Mouse (Mus musculus) kidney, embryonic 15.5 days (tissue): ENCODE data around the gene Pidd1. TPM values are rescaled to one million over a fixed set of nuclear protein-coding genes. Genes with fewer than 3 reads are reported as not detected.

Experiments
- ATAC-seq: fragments of 200-750 bp; cut with Nextera tagmentation; replicated peaks from 2 replicates; pipeline ENCODE4 v1.8.0; 2017; ENCODE audit warnings: moderate TSS enrichment; ENCODE audit not compliant: low FRiP score
- H3K27ac ChIP-seq: fragments of 300-500 bp; sonication (generic); 2 replicates; pipeline ENCODE4 v1.5.1; 2015; ENCODE audit warnings: mild to moderate bottlenecking, inconsistent platforms
- H3K27me3 ChIP-seq: fragments of 300-500 bp; sonication (generic); 2 replicates; pipeline ENCODE4 v1.6.1; 2015; ENCODE audit warnings: inconsistent platforms
- H3K36me3 ChIP-seq: fragments of 300-500 bp; sonication (generic); 2 replicates; pipeline ENCODE4 v1.6.1; 2015; ENCODE audit warnings: inconsistent platforms
- H3K4me1 ChIP-seq: fragments of 300-500 bp; sonication (generic); 2 replicates; pipeline ENCODE4 v1.6.1; 2015; ENCODE audit warnings: inconsistent platforms
- H3K4me2 ChIP-seq: fragments of 300-500 bp; sonication (generic); 2 replicates; pipeline ENCODE4 v1.6.1; 2015; ENCODE audit warnings: moderate library complexity, mild to moderate bottlenecking, inconsistent platforms
- H3K4me3 ChIP-seq: fragments of 300-500 bp; sonication (generic); replicated peaks from 2 replicates; pipeline ENCODE4 v1.5.1; 2015; ENCODE audit warnings: mild to moderate bottlenecking, inconsistent platforms
- H3K9ac ChIP-seq: fragments of 300-500 bp; sonication (generic); 2 replicates; pipeline ENCODE4 v1.6.1; 2015; ENCODE audit warnings: mild to moderate bottlenecking, inconsistent platforms
- H3K9me3 ChIP-seq: fragments of 300-500 bp; sonication (generic); replicated peaks from 2 replicates; pipeline ENCODE4 v1.6.1; 2016; ENCODE audit warnings: inconsistent platforms
- WGBS: fragments of 180-500 bp; shearing (Covaris S2); methylation state at CpG from one replicate; pipeline ENCODE4 v1.1.7; 2015; ENCODE audit warnings: mixed read lengths; 5-methylcytosine and 5-hydroxymethylcytosine counted together
- polyA plus RNA-seq: library from polyadenylated mRNA; unstranded; fragments of >200 nt; fragmentation: Nextera tagmentation; extraction: Ambion mirVana; gene quantifications from 2 replicates; pipeline ENCODE4 v1.2.1, GENCODE M21; 2015

Gene Pidd1
- polyA plus RNA-seq, 1 experiment from 2014 or later = 12.6 TPM

DNA sequence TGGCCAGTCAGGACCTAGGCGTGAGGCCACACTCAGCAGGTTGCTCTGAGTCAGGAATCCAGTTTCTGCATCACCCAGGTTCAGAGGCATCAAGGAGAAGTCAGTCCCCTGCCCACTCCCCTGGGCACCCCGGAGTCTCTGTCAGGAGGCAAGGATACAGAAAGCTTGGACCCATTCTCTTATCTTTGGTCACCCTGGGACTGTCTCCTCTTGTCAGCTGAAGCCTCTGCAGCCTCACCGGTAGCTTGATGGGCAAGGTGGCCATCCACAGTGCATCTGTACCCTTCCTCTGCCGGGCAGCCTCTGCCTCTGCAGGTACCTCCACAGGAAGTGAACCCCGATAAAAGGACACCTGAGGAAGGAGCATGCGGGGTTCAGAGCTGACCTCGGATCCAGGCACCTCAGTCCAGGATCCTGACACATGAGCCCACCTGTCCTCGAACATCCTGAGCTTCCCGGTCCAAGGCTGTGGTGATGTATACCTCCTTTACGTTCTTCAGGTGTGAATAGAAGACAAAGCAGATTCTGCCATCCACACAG is 4.6 kb downstream of the Pidd1 start:
- peaks cover 73% of the 10 kb centered on the region for H3K4me1 ChIP-seq

DNA sequence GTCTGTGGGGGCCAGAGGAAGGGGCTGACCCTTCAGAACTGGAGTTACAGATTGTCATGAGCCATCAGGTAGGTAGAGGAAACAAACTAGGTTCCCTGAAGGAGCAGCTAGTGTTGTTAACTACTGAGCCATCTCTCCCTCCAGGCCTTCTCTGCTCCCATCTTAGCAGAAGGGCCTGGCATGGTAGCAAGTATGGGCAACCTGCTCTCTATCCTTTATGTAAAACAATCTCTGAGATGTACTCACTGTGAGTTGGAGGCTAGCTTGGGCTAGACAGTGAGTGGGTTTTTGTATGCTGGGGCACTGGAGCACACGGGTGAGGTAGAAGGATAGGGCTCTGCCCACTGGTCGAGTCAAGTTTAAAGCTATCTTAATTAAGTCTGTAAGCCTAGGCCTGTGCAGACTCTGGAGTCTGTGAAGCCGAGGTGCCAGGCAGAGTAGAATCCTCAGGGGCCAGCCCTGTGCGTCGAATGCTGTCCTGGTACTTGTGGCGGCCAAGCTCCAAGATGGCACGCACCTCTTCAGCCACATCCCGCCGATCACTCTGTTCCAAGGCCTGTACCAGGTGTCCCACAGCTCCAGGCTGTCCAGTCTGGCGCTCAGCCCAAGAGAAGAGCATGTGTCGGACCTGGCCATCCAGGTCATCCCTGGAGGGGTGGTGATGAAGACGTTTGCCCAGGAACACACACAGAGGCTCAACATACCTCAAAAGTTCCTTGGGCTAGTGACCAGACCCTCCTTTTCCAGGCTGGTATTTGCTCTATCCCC is 5.4 kb downstream of the Pidd1 start:
- H3K27me3 ChIP-seq = no peaks in the 10 kb centered on the region
- WGBS = 91% methylated on average over 12 of the region's 12 CpGs
- no peak overlapping the region for H3K4me3 ChIP-seq
- ATAC-seq = no peak
- no peak overlapping the region for H3K4me2 ChIP-seq
- H3K36me3 ChIP-seq = peaks cover 46% of the 10 kb centered on the region
- peaks cover 73% of the 10 kb centered on the region for H3K4me1 ChIP-seq
- no peak overlapping the region for H3K27ac ChIP-seq
- H3K9me3 ChIP-seq = no peaks in the 10 kb centered on the region
- H3K9ac ChIP-seq = no peak overlapping the region

More for the DNA sequence above, 4.6 kb downstream of the Pidd1 start:
- ATAC-seq = no peak
- 95% methylated on average over 10 of the region's 10 CpGs for WGBS
- Histone ChIP-seq H3K9me3 (no peaks in the 10 kb centered on the region), H3K4me2 (no peak overlapping the region), H3K36me3 (peaks cover 41% of the 10 kb centered on the region), H3K4me3 (no peak overlapping the region), H3K27me3 (no peaks in the 10 kb centered on the region), H3K27ac (no peak overlapping the region), H3K9ac (no peak overlapping the region)

DNA sequence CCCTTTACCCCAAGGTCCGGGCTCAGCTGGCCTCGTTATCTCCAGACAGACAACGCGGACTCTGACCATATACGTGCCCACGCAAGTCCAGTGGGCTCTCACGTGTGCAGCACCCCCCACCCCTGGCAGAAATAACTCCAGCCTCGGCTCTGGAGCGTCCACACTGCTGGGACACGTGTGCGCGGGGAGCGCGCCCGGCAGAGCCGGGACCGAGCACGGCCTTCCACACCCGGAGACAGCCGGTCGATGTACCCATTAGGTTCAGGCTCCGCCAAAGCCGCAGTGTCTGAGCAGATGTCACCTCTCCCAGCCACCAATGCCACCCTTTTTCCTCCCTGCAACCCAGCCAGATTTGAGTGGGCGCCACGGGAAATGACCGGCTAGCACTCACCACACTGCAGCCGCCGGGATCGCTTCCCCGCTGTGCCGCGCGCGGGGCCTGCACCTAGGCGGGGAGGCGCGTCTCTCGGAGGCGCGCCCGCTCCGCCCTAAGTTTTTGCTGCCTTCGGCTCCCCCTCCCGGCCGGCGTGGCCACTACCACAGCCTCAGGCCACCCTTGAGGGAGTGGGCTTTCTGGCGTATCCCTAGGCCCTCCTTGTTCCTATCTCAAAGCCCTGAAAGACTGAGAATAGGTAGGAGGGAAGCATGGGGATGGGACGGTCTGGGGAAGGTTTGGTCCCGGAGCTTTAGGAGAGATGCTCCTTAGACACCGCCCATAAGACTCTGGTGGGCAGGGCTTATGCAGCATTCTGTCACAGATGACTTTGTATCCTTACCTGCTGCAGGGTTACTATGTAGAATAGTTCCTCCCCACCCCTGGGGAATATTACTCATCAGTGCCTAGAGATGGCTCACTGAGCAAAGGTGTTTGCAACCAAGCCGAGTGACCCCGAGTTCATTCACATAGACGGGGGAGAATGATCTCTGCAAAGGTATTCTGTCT is 6.4 kb downstream of the Pidd1 start, which contains the start of gene Slc25a22:
Slc25a22 (minus strand) TSS at position 715 of the 943 bp plus-strand sequence.
- Histone ChIP-seq H3K36me3 (peaks cover 55% of the 10 kb centered on the region), H3K4me1 (peaks cover 70% of the 10 kb centered on the region), H3K4me3 (peak within 1 kb of the TSS; percentile 75), H3K9me3 (no peaks in the 10 kb centered on the region), H3K9ac (peak within 1 kb of the TSS; percentile 71), H3K27me3 (no peaks in the 10 kb centered on the region), H3K27ac (peak within 1 kb of the TSS; percentile 64), H3K4me2 (peak within 1 kb of the TSS; percentile 95)
- peak; percentile 80 for ATAC-seq
- 5% methylated on average over 53 of the region's 53 CpGs for WGBS

DNA sequence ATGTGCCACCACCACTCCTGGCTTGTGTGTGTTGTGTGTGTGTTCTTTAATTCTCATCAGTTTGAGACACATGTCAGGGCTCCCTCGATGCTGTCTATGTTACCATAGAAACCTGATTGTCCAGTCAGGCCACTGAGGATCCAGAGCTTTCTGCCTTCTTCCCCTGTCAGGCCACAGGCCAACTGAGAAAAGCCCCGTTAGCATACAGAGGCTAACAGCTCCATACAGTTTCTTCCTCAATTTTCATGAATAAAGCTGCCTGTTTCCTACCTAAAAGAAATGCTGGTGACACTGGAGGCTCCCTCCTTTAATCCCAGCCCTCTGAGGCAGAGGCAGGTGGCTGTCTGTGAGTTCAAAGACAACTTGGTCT is 7.3 kb downstream of the Pidd1 start:
- 0 out of 2 replicates have a peak overlapping the region, but pooled peaks have one; percentile 64 for H3K27ac ChIP-seq
- ATAC-seq = no peak
- 71% methylated on average over 2 of the region's 2 CpGs for WGBS
- peak overlapping the region; percentile 75 for H3K4me3 ChIP-seq
- H3K4me1 ChIP-seq = peaks cover 61% of the 10 kb centered on the region
- H3K9ac ChIP-seq = peak overlapping the region; percentile 71
- H3K4me2 ChIP-seq = peak overlapping the region; percentile 95
- H3K27me3 ChIP-seq = no peaks in the 10 kb centered on the region
- H3K9me3 ChIP-seq = no peaks in the 10 kb centered on the region
- peaks cover 61% of the 10 kb centered on the region for H3K36me3 ChIP-seq

DNA sequence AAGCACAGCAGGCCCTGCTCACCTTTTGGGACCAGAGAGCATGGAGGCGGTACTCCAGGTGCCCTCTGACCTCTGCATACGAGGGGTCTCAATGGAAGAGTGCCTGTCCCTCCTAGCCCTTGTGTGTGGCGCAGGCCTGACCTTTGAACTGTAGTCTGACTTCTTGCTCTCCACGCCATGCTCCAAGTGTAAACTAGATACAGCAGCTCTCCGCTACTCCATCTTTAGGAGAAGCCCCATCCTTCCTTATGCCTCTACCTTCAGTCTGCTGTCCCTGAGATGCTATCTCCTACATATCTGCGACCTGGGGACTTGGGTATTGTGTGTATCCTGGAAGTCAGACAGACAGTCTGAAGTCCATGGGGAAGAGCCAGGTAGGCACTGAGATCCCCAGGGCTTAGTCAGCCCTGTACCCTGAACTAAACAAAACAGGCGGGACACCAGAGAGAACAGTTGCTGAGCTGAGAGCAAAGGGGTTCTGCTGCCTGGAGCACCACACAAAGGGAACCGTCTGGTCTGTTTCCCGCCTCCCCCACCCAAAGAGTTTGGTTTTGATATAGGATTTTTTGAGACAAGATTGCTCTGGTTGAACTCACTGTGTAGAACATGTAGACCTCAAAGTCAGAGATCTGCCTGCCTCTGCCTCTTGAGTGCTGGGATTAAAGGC is 7.8 kb downstream of the Pidd1 start:
- peaks cover 58% of the 10 kb centered on the region for H3K4me1 ChIP-seq
- H3K27me3 ChIP-seq = no peaks in the 10 kb centered on the region
- H3K36me3 ChIP-seq = peaks cover 61% of the 10 kb centered on the region
- H3K9ac ChIP-seq = no peak overlapping the region
- no peak overlapping the region for H3K4me3 ChIP-seq
- no peaks in the 10 kb centered on the region for H3K9me3 ChIP-seq
- H3K27ac ChIP-seq = no peak overlapping the region
- peak overlapping the region; percentile 95 for H3K4me2 ChIP-seq
- 80% methylated on average over 9 of the region's 9 CpGs for WGBS
- no peak for ATAC-seq

DNA sequence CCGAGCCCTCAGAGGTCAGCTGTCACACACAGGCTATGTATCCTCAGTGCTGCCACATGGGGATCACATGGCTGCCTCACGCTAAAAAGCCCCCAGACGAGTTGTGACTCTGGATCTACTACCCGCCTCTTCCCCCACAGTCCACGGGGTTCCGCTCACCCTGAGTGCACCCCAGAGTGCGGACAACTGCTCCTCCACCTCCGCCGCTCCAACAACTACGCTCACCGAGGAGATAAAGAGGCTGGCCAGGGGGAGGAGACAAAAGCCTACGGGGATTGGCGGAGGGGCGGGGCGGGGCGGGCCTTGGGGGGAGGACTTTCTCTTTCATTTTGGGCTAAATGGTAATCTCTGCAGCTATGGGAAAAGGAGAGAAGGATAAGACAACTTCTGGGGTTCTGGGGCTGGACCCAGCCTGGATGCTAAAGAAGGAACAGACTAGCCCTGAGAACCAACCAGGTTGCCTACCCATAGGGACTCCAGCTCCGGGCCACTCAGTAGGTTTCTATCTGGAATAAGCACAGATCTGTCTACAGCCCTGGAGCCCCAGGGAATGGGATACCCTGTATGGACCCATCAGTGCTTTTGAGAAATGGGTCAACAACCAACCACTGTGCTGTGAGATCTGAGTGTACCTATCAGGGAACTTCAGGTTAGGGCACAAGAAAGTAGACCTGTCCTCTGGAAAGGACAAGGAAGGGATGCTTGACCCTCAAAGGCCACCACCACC is 8.5 kb downstream of the Pidd1 start:
- WGBS = 3% methylated on average over 17 of the region's 17 CpGs
- H3K27ac ChIP-seq = peak overlapping the region; percentile 43
- no peaks in the 10 kb centered on the region for H3K27me3 ChIP-seq
- peak overlapping the region; percentile 56 for H3K9ac ChIP-seq
- peaks cover 51% of the 10 kb centered on the region for H3K4me1 ChIP-seq
- H3K4me3 ChIP-seq = peak overlapping the region; percentile 56
- ATAC-seq = peak; percentile 9; the same call in 1 of the 2 replicates
- H3K4me2 ChIP-seq = peak overlapping the region; percentile 95
- peaks cover 61% of the 10 kb centered on the region for H3K36me3 ChIP-seq
- no peaks in the 10 kb centered on the region for H3K9me3 ChIP-seq

DNA sequence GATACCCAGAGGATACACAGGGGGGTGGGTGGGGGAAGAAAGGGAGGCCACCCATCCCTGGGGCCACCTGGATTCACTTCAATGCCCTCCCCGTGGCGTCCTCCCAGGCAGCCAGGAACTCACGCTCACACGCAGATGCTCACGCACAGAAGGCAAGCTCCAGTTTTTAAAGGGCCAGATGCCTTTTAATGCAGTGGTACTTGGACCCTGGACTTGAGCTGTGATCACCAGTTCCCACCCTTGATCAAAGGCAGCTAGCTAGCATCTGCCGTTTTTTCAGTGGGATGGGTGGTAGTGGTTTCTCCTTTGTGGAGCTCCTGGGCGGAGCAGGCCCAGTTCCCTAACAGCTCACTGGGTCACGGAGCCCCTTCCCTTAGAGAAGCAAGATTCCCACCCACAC is 9.4 kb downstream of the Pidd1 start:
- Histone ChIP-seq H3K4me3 (peak overlapping the region; percentile 56), H3K27ac (peak overlapping the region; percentile 43), H3K4me1 (peaks cover 57% of the 10 kb centered on the region), H3K36me3 (peaks cover 56% of the 10 kb centered on the region), H3K9ac (peak overlapping the region; percentile 56), H3K4me2 (peak overlapping the region; percentile 95), H3K9me3 (no peaks in the 10 kb centered on the region), H3K27me3 (no peaks in the 10 kb centered on the region)
- WGBS = 10% methylated on average over 8 of the region's 8 CpGs
- ATAC-seq = no peak

DNA sequence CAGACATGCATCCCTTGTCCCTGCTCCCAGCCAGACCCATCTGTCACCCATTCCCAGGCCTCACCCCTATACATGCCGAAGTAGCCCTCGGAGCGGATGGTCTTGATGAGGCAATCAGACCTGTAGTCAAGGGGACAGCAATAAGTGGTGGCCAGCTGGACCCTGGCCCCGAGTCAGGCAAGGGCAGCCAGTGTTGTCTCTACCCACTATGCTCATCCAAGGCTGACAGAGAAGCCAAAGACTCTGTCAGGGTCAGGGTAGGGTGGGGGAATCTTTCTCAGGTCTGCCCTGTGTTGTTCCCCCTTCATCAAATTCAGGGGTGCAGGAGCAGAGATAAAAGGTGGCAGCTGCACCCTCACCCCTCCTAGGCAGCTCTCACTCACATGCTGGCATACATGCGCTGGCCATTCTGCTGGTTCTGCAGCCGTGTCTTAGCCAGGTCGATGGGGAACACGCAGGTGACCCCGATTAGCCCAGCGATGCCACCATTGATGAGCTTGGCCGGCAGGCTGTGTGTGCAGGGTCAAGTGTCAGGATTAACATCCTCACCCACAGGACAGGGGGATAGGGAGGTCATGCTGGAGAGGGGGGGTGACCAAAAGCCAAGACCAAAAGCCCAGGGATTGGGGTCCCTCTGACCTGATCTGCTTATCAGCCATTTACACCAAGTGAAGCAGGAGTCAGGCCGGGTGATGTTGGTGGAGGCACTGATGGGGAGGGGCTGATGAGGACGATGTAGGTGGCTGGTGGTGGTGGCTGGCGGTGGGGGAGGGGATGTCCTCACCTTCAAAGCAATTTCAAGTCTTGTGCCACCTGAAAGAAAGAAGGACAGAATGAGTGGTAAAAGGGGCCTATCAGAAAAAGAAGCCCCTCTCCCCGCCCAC is 10.1 kb downstream of the Pidd1 start:
- H3K27ac ChIP-seq = peak overlapping the region; percentile 43; the same call in 1 of the 2 replicates

DNA sequence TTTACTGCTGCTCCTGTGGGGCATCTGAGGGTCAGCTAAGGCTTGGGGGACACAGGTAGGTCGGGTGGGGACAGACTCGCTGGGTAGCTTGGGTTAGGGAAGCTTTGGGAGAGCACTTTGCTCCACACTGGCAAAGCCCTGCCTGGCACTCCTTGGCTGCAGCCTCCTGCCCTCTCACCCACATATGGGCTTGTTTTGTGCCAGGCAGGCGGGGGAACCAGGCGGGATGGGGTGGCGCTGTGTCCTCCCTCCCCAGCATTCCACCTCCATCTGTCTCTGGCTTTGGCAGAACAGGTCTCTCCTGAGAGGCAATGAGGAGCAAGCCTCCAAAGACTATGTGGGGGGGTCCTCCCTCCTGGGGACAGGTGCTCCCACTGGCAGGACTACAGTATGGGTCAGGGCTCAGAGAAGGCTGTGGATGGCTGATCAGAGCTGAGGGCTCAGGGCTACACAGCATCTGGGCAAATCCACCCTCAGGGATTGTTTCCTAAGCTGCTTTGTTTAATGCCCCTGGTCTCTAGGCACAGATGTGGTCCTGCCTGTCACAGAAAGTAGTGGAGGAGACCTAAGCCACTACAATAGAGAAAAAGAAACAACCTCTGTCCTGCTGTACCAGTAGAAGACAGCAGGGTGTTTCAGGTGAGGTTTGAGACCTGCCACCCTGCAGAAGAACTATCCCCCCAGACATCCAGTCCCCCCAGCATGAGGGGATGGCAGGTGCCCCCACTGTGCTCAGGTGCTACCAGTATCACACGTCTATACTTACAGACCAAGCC is 10.9 kb downstream of the Pidd1 start:
- Histone ChIP-seq H3K9ac (no peak overlapping the region), H3K27ac (no peak overlapping the region), H3K4me1 (peaks cover 64% of the 10 kb centered on the region), H3K4me3 (no peak overlapping the region), H3K4me2 (no peak overlapping the region), H3K36me3 (peaks cover 40% of the 10 kb centered on the region), H3K27me3 (no peaks in the 10 kb centered on the region), H3K9me3 (no peaks in the 10 kb centered on the region)
- 85% methylated on average over 6 of the region's 6 CpGs for WGBS
- ATAC-seq = no peak

More for the DNA sequence above, 10.1 kb downstream of the Pidd1 start:
- WGBS = 64% methylated on average over 15 of the region's 15 CpGs
- Histone ChIP-seq H3K4me1 (peaks cover 64% of the 10 kb centered on the region), H3K27me3 (no peaks in the 10 kb centered on the region), H3K4me2 (peak overlapping the region; percentile 95), H3K9ac (peak overlapping the region; percentile 56), H3K36me3 (peaks cover 49% of the 10 kb centered on the region), H3K9me3 (no peaks in the 10 kb centered on the region), H3K4me3 (peak overlapping the region; percentile 56)
- no peak for ATAC-seq

DNA sequence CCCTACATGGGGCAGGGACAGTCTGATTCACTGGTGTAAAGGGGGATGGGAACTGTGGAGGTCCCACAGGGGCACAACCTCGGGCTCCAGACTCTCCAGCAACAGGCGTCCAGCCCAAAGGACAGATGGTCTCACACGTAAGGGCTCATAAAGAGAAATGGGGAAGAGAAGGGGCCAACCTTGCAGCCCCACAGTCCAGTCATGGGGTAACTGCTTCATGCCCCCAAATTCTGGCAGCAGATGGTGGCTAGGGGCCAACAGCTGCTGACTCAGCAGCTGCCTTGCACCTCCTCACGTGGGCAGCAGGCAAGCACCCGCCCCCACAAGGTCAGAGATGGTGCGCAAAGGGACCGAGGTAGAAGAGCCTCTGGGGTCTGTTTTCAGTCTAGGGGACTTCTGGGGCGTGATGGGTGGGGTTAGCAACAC is 11.6 kb downstream of the Pidd1 start:
- Histone ChIP-seq H3K4me3 (no peak overlapping the region), H3K27ac (no peak overlapping the region), H3K36me3 (peaks cover 39% of the 10 kb centered on the region), H3K4me2 (no peak overlapping the region), H3K27me3 (no peaks in the 10 kb centered on the region), H3K4me1 (peaks cover 59% of the 10 kb centered on the region), H3K9ac (no peak overlapping the region), H3K9me3 (no peaks in the 10 kb centered on the region)
- no peak for ATAC-seq
- 59% methylated on average over 8 of the region's 8 CpGs for WGBS
